Mouse (Mus musculus): ENCODE measurements around the gene Mvb12a.
A peak's percentile ranks its signal among the peaks of the same experiment; 100 is the strongest.
"Not testable (repeated sequence)": the region's sequence is repeated elsewhere in the genome, so short reads cannot be mapped to it uniquely, and the experiment has no call there.

DNA sequence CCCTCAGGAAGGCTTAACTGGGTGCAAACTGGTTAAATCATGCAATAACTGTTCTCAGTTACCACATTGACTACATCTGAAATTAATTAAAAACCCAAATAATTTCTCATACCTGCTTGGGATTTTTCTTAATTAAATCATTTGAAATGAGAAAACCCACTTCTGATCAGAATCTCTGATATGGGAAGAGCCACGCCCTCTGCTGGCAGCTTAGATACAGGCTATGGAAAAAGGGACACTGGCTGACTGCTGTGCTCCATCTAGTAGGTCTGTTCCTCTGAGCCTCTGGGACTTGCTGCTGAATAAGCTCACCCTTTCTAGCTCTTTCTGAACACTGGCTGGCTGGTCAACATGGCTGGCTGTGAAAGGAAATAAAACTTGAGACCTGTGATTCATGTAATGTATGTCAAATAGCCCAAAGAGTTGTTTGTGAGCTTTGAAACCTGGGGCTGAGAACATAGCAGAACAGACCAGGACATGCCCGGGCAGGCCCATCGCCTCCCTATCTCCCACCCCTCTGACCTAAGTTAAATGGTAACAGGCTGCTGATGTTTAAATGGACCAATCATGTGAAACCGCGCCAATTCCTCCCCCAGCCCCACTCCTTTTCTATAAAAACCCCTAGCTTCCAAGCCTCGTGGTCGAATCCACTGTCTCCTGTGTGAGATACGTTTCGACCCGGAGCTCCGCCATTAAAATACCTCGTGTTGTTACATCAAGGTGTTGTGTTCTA lies 11.8 kb upstream of the Mvb12a start:
- peak; percentile 26; the same call in 1 of the 2 replicates for TF ChIP-seq CTCF (IDR thresholded peaks at IDR 0.05; ENCODE audit: low read depth)
- TF ChIP-seq EP300 (IDR thresholded peaks at IDR 0.05; ENCODE audit: low read depth) = not testable (repeated sequence)

All from heart, postnatal 0 days (tissue).